Mouse (Mus musculus) brain, adult 2 months (tissue): ENCODE results near the gene Gm21244.
"Not testable (repeated sequence)": the region's sequence is repeated elsewhere in the genome, so short reads cannot be mapped to it uniquely, and the experiment has no call there.

ENCODE experiments used
- DNase-seq: peaks from one replicate; pipeline ENCODE4 v3.0.0; 2011; ENCODE audit warnings: low read depth, low spot score

The Gm21244 gene

GRCm38 (mm10) chrY:7169193-7169592 is at the start of gene Gm21244:
Gm21244 (minus strand) TSS chrY:7169293.
- not testable (repeated sequence) for DNase-seq
